Mouse (Mus musculus) left cerebral cortex, adult 9 months (tissue): ENCODE measurements around the gene Copg2.
"Not testable (repeated sequence)": the region's sequence is repeated elsewhere in the genome, so short reads cannot be mapped to it uniquely, and the experiment has no call there.

Experiments used
- DNase-seq, 2 experiments: peaks; one replicate each; pipeline ENCODE4 v3.0.0; 2022; ENCODE audit warnings: low spot score in 2 of 2

The Copg2 gene

DNA sequence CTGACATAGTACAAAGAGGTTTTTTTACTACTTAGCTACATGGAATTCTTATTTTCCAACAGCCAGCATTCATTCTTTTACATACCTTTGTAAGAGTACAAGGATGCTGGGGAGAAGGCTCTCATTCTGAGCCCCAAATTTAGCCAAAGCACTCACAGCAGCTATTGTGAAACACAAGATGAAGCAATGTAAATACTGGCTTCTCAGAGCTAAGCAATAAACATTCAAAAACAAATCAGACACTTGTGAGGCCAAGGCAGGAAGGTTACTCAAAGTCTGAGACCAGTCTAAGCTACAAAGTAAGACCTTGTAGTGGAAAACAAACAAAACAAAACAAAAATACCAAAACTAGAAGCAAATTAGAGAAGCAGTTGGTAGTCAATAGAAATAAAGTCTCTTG, 83.0 kb downstream of the Copg2 start:
- no peak for DNase-seq

DNA sequence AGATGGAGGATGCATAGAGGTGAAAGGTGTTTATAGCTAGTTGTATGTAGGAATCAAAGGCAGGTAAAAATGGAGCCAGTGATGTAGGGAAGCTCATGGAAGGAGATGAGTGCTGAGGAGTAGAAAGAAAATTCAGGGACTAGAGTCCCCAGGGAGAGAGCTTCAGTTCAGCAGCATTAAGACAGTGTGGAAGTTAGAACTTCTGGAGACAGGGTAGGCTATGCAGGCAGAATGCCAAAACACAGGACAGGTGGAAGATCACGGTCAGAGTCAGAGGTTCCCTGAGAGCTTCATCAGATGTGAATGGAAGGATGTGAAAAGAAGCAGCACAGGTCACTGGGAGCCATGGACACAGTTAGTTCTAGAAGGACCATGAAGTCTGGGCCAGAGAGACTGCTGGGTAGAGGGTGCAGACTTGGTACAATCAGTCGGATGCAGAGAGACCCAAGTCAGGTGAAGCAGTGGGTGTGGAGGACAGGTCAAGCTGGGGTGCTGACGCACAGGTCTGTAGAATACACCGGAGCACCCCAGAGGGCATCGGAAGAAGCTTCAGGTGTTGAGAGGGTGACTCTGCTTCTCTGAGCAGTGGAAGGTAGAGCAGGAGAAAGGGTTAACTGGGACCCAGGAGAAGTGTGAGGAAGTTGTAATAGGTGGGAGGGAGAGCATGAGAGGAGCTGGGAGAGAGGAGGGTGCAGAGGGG, 91.4 kb downstream of the Copg2 start:
- peak in 1 of 2 experiments; percentile 6 for DNase-seq

DNA sequence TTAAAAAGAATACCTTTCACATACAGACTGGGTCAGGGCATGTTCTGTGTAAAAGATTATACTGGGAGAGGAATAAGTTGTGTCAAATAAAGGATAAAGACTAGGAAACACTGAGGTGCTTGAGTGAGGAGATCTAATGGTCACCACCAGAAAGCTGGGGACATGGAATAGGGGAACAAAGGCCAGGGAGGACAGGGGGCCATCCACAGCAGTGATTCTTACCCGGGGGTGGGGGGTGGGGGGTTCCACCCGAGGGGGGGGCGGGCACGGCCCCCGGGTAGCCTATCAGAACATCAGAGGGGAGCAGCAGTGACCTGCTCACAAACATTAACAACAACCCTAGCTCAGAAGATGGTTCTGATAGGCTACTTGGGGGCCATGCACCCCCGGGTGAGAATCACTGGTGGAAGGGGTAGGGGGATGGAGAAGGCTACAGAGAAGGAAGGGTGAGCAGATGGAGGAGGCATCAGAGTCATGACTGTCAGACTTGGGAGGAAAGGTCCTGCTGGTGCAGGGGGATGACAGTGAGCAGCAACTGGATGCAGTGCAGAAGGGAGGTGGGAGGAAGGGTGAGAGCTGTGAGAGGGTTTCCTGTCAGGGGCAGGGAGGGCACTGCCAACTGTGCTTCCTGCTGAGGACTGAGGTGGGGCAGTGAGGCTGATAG, 92.1 kb downstream of the Copg2 start:
- peak in 1 of 2 experiments; percentile 25 for DNase-seq

DNA sequence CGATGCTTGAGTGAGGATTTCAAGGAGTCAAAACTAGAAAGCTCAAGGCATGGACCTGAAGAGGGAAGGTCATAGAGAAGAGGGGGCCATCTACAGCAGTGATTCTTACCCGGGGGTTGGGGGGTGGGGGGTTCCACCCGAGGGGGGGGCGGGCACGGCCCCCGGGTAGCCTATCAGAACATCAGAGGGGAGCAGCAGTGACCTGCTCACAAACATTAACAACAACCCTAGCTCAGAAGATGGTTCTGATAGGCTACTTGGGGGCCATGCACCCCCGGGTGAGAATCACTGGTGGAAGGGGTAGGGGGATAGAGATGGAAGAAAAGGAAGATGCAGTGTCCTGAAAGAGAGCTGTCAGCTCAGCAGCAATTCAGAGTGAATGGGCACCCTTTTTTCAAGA, 93.7 kb downstream of the Copg2 start:
- not testable (repeated sequence) for DNase-seq

DNA sequence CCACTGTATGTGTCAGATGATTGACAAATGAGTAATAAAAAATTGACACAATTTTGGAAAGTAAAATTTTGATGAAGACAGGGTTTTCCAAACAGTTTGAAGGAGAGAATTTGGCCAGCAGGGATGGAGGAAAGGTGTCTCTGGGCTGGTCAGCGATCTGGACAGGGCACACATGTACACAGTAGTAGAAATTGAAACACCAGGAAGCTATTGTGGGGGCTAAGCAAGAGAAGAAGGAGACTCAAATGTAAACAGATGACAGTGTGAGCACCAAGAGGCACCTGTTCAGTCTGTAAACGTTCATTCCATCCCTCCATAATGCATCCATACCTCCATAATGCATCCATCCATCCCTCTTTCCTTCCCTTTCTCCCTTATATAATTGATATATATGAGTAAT, 145.4 kb downstream of the Copg2 start:
- DNase-seq = no peak

DNA sequence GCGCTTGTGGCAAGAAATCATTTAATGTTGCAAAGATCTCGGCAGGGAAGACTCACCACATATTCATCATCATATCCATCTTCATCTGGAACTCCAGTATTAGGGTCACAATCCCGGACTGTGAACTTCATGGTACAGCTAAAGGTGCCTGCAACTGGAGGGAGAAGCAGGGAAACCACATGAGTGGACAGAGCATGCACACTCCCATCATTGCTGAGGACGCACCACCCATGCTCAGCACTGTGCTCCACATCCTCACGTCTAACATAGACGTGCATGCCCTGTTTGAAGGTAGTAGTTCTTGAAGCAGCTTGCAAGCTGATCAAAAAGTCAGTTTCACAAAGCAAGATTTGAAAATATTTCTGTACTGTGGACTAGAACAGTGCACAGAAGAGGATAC, 146.1 kb downstream of the Copg2 start:
- no peak for DNase-seq

DNA sequence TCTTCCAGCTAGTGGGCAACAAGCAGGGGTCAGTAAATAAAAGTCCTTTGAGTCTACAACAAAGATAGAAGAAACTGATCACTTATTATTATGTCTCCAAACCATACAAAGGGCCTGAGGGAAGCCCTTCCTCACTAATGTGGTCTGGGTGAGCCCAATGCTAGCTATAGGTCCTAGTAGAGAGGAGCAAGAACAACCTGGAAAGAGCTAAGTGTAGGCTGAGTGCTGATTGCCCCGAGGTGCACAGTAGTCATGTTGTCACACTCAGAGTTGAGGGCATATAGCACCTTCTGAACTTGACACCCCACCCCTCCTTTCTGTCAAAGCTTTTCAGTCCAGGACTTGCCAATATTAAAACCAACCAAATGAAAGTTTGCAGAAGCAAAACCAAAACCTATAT, 146.7 kb downstream of the Copg2 start:
- DNase-seq = no peak

DNA sequence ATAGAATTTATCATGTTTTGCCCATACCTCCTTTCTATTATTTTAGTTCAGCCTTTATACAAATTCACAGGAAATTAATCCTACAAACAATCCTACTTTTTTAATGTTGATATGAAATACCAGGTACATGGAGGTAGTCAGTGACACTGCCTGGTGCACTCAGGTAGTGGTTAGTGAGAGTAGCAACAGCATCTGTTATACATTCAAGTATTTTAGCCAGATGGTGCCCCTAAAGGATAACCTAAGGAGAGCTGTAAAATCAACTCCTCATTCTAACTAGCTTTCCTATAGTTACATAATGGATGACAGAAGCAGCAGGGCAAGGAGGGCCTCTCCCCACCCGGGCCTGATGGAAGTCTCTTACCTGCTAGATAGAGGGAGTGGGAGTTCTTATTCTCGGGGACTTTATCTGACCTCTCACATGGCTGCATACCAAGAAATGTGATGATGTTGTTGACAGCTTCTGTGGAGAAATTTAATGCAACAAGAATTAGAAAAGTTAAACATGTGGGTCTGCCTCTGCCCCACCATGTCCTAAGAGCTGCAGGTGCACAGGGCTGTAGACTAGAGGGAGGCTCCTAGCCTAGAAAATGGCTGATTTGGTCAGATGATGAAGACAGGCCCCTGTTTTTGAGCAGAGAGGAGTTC, 147.4 kb downstream of the Copg2 start:
- no peak for DNase-seq

DNA sequence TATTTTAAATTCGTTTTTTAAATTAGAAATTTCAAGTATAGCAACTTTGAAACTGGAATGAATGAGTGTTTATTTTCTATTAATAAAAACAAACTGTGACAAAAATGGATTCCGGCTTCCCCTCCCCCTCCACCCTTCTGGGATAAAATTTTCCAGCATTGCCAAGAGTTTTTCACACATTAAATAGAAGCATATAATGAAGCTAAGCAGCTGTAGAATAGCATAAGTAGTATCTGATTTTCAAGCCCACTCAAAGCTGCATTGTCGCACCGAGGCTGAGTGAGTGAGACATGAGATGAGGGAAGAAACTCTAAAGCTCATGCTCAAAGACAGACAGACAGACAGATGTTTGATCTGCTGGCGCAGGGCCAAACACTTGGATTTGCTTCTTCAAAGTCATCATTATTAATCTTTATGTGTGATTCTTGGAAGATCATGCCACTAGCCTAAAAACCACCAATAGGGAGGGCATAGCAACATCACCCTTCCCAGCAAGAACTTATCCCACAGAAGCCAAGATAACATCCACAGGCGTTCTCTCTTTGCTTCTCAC, 148.2 kb downstream of the Copg2 start:
- DNase-seq = peak in 1 of 2 experiments; percentile 27

DNA sequence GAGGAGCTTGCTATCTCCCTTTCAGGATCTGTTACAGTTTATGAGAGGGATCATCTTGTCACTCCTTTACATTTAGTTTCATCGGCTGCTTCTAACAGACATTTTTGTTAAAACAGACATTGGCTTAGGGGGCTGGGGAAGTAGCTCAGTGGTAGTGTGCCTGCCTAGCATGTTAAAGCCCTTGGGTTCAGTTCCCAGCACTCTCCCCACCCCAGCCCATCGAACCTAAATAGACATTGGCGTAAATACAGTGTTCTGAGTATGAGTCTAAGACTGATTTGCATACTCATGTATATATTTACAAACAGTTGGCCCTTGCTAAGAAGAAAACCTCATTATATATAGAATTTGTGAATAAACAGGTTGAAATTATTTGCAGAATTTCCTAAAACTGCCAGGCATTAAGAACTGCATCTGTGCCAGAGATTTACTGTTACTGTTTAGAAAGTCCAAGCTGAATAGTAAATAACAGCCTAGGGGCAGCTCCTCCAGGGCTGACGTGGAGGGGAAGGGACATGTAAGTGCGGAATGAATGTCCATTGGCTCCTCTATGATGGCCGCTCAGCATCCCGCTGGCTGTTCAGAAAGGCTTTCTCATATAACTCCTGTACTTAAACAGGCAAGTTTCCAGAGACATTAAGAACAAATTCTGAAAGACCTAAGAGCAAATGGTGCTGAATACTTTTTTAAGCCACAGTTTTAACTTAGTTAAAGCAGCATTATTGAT, 148.8 kb downstream of the Copg2 start:
- no peak for DNase-seq

DNA sequence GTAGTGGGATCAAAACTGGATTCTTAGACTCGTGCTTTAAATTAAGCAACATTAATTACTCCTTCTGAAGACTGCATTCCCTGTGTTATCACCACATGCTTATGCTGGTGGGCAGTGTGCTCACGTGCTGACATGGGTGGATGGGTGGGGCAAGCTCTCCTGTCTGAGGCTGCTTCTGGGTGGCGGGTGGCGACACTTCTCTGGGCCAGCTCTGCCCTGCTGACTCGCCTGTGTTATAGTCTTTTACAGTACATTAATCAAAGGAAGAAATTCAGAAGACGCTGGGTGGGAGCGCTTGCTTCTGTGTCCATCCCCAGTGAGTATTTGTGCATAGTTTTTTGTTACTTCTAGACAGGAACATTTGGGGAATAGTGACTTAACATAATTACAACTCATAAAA, 151.0 kb downstream of the Copg2 start:
- DNase-seq = no peak

DNA sequence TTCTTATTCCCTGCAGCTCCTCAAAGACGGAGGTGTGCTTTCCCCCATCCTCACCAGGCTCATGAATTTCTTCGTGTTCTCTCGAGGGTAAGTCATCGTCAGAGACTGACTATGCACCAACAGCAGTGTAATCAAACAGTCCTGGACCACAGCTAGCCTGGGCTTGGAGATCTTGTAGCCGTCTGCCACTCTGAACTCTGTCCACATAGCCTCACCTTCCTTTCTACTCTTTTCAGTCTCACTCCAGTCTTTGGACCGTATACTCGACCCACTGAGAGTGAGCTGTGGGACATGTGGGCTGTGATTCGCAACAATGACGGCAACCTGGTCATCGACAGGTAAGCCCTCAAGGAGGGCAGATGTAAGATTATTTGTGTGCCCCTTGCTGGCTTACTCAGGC, 151.7 kb downstream of the Copg2 start:
- DNase-seq = no peak

DNA sequence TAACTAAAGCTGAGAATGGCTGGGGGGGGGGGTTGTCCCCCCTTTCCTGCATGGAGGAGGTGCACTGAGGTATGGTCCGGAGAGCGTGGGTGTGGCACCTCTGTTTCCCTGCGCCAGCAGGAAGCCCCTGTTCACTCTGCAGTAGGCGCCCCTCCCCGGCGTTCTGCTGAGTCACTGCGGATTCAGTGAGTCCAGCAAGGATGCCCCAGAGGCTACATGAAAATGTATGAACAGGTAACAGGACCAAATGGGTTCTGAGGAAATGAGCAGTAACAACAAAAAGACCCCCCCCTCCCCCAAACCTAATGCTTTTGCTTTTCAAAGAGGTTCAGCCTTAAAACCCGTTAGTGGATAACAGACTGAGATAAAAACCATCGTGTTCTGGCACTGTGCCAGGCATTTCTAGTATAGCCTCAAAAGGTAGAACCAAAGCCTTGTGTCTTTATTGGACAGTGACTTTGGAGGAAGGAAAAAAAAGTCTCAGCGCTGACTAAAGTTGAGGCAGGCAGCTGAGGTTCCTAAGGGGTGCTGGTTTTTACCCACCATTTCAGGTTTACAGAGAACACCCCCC, 157.3 kb downstream of the Copg2 start:
- peak in 1 of 2 experiments; percentile 19 for DNase-seq

DNA sequence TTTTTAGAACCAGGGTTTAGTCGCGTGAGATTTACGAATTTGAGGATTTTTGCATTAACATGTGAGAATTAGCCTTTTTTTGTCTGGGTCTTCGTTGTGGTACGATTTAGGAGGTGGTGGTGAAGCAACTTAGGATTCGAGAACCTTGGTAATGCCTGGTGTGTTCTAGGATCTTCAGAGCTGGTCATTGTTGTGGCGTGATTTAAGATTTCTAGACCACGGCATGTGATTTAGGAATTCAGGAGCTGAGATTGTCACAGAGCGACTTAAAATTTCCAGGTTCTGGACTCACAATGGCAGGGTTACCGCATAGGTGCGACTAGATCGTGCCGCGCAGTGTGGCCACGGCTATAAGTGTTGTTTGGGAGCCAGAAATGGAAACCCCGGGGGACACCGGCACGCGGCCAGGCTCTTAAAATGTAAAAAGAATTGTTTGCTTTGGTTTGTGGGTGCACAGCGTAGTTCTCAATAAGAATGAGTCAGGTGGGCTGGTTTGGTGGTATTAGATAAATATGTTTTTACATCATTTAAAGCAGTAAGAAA, 158.1 kb downstream of the Copg2 start:
- peak in 1 of 2 experiments; percentile 18 for DNase-seq

DNA sequence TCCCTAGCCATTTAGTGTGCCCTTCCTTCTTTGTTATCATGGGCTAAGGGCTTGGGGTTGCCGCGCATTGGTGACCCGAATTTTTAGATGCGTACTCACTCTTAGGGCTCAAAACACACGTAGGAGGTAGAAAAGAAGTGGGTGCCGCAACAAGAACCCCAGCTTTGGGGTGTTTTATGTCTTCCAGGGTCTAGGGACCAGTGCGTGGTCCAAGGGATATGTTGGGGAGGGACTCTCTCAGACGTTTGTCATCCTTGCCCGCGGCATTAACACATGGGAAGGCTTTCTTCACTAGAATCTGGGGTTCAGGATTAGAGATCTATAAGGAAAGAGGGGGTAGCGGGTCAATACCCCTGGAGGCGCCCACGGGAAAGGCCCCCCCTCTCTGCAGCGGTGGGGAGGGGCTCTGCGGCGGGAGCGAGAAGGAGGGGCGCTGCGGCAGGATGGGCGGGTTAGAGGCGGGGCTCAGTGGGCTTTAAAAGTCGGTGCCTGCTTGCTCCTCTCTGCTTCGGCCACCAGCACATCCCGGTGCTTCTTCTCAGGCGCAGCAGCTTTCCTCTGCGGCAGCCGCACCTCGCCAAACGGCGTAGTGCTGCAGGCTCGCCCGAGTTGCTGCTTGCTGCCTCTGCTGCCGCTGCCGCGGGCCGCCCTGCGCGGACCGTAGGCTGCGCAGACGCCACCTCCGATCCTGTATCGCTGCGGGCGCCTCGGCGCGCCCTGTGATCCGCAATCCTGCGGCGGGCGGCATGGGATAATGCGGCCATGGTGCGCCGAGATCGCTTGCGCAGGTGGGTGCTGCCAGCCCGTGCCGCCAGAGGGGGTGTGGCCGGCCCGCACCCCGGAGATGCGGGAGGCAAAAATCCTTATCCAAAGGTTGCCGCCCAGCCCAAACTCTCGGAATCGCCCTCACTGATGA, 158.8 kb downstream of the Copg2 start:
- peak; percentile 45 to 74 for DNase-seq

DNA sequence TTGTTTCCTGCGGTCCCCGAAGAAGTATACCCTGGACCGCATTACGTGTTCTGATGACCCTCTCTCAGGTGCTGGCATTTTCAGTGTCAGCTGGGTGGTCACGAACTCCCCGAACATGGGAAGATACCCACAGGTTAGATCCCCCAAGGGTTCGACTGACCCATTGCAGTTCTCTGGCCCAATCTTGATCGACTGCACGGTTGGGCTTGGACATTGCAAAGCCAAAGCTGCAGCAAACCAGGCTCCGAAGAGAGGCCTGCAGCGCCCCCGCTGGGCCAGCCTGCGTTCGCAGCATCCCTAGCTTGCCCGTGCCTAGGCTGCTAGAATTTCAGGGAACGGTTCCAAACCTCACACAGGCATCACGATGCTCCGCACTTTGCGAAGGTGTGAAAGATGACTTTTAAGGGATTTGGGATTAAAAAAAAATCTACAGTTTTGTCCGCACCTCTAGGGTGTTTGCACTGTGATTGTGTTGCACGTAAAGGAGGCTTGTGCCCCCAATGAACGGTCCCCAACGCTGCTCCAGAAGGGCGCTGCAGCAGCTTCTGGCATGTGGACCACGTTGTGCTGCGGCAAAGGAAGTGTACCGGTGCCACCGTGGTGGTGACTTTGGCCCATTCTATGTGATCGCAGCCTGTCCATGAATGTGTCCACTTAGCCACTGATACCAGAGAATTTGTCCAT, 159.6 kb downstream of the Copg2 start:
- DNase-seq = peak in 1 of 2 experiments; percentile 72

DNA sequence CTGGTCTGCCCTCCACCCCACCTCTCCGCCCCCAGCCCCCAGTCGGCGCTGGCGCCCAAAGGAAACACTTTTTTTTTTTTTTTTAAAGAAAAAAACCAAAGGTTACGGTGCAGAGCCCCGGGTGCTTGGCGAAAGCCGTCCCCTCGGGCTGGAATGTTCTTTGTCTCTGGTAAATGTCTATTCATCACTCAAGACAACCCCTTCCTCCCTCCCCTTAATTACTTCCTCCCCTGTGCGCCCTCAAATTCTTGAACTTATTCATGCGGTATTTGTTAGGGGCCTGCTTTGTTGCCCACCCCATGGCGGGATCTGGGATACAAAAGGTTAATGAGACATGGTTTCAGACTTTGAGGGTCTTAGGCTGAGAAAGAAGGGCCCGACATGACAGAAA, 160.2 kb downstream of the Copg2 start:
- no peak for DNase-seq

DNA sequence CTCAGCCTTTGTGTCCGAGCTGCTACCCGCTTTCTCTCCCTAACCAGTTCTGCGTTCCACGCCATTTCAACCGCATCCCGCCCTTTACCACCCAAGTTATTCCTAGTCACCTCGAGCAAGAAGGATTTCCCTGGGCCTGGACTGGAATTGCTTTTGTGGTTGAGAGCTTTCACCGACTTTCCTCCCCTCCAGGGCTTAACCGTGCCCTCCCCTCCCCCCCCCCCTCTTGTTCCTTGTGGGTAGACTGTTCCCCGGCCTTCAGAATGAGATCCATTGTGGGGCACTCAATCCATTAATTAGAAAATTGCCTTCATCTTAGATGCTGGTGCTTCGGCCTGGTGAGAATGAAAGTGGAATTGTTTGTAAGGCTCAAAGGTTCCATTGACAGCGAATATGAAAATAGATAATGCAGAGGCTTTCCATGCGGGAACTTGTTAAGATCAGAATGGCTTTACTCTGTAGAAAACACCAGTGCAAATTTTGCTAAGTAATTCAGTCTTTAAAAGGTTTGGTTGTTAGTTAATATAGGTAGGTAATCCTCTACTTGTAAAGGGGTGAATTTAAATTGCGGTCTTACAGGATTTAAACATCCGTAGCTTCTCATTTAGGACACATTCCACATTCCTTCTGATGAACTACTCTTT, 160.7 kb downstream of the Copg2 start:
- DNase-seq = no peak
